Mouse (Mus musculus) kidney, postnatal 4 days (tissue): Measurements from ENCODE around the gene Bex1.

Experiments
- DNase-seq, 2 experiments: peaks; one replicate each; pipeline ENCODE4 v3.0.0; 2021; ENCODE audit warnings: mixed read lengths in 2 of 2

Gene Bex1

GRCm38 (mm10) chrX:136171189-136172117 is 43.9 kb downstream of the Bex1 start:
- DNase-seq, result peak; percentile 69 to 85

GRCm38 (mm10) chrX:136170625-136171024 is 44.7 kb downstream of the Bex1 start:
- DNase-seq, result no peak
